Mouse (Mus musculus) midbrain, embryonic 14.5 days (tissue): ENCODE measurements at regions not wholly inside any gene's neighbourhood (a gene's known extent, or its start where the extent isn't known, plus 50 kb on each side); places are given as distances from the start of the nearest gene placed in this dataset.

Experiments used
- ATAC-seq: fragments of 200-750 bp; cut with Nextera tagmentation; 2 replicates; pipeline ENCODE4 v1.8.0; 2017; ENCODE audit warnings: moderate number of reproducible peaks, moderate library complexity; ENCODE audit not compliant: low FRiP score, low TSS enrichment
- DNase-seq: peaks from one replicate; pipeline ENCODE4 v3.0.0-alpha.2; 2015
- H3K27ac ChIP-seq: fragments of 300-500 bp; sonication (generic); replicated peaks from 2 replicates; pipeline ENCODE4 v1.5.1; 2014; ENCODE audit warnings: mild to moderate bottlenecking, low read depth, low read length, moderate library complexity
- H3K27me3 ChIP-seq: fragments of 300-500 bp; sonication (generic); 2 replicates; pipeline ENCODE4 v1.6.1; 2014; ENCODE audit warnings: low read length, control low read depth, mixed read lengths; ENCODE audit not compliant: control insufficient read depth, insufficient read depth
- H3K36me3 ChIP-seq: fragments of 300-500 bp; sonication (generic); 2 replicates; pipeline ENCODE4 v1.6.1; 2014; ENCODE audit warnings: low read length, control low read depth; ENCODE audit not compliant: control insufficient read depth, insufficient read depth
- H3K4me1 ChIP-seq: fragments of 300-500 bp; sonication (generic); 2 replicates; pipeline ENCODE4 v1.6.1; 2014; ENCODE audit warnings: mild to moderate bottlenecking, antibody characterized with exemption, low read length, control low read depth; ENCODE audit not compliant: control insufficient read depth, insufficient read depth
- H3K4me2 ChIP-seq: fragments of 300-500 bp; sonication (generic); 2 replicates; pipeline ENCODE4 v1.6.1; 2014; ENCODE audit warnings: mild to moderate bottlenecking, low read length, moderate library complexity
- H3K4me3 ChIP-seq: fragments of 300-500 bp; sonication (generic); replicated peaks from 2 replicates; pipeline ENCODE4 v1.5.1; 2014; ENCODE audit warnings: low read depth, low read length
- H3K9ac ChIP-seq: fragments of 300-500 bp; sonication (generic); replicated peaks from 2 replicates; pipeline ENCODE4 v1.6.1; 2014; ENCODE audit warnings: mild to moderate bottlenecking, low read length, moderate library complexity
- H3K9me3 ChIP-seq: fragments of 300-500 bp; sonication (generic); 2 replicates; pipeline ENCODE4 v1.6.1; 2016; ENCODE audit warnings: low read length, control low read depth, mixed read lengths; ENCODE audit not compliant: control insufficient read depth
- WGBS: fragments of 180-500 bp; shearing (Covaris S2); extraction: QIAGEN DNeasy Blood & Tissue Kit; methylation state at CpG from one replicate; pipeline ENCODE4 v1.1.7; 2014; 5-methylcytosine and 5-hydroxymethylcytosine counted together

GRCm38 (mm10) chr6:140816359-140816758, 87.3 kb downstream of the Gm11077 start:
- Histone ChIP-seq H3K27me3 (no peaks in the 10 kb centered on the region), H3K9me3 (no peaks in the 10 kb centered on the region), H3K27ac (no peak overlapping the region), H3K36me3 (no peaks in the 10 kb centered on the region), H3K4me2 (no peak overlapping the region), H3K4me1 (no peaks in the 10 kb centered on the region), H3K4me3 (no peak overlapping the region), H3K9ac (no peak overlapping the region)
- ATAC-seq (no peak), DNase-seq (no peak)
- 23% methylated on average over 1 of the region's 1 CpGs for WGBS

GRCm38 (mm10) chr6:140816831-140817230, 87.7 kb downstream of the Gm11077 start:
- no peaks in the 10 kb centered on the region for H3K27me3 ChIP-seq
- 70% methylated on average over 6 of the region's 6 CpGs for WGBS
- no peaks in the 10 kb centered on the region for H3K4me1 ChIP-seq
- ATAC-seq (no peak), DNase-seq (peak; percentile 8)
- no peaks in the 10 kb centered on the region for H3K9me3 ChIP-seq
- H3K9ac ChIP-seq, result no peak overlapping the region
- H3K4me2 ChIP-seq, result no peak overlapping the region
- H3K27ac ChIP-seq, result no peak overlapping the region
- H3K4me3 ChIP-seq, result no peak overlapping the region
- no peaks in the 10 kb centered on the region for H3K36me3 ChIP-seq

- Histone ChIP-seq H3K4me2 (no peak overlapping the region), H3K4me1 (no peaks in the 10 kb centered on the region), H3K4me3 (no peak overlapping the region), H3K9me3 (no peaks in the 10 kb centered on the region), H3K27ac (no peak overlapping the region), H3K27me3 (no peaks in the 10 kb centered on the region), H3K36me3 (no peaks in the 10 kb centered on the region), H3K9ac (no peak overlapping the region)
- ATAC-seq (no peak), DNase-seq (no peak)
- 86% methylated on average over 8 of the region's 8 CpGs for WGBS
Measured at GRCm38 (mm10) chr6:140819451-140819878, 90.4 kb downstream of the Gm11077 start.

GRCm38 (mm10) chr6:140826522-140826921, 97.4 kb downstream of the Gm11077 start:
- H3K4me3 ChIP-seq, result no peak overlapping the region
- H3K9ac ChIP-seq, result no peak overlapping the region

GRCm38 (mm10) chr6:140827651-140828050, 98.6 kb downstream of the Gm11077 start:
- Histone ChIP-seq H3K4me3 (no peak overlapping the region), H3K4me2 (no peak overlapping the region), H3K36me3 (no peaks in the 10 kb centered on the region), H3K27ac (no peak overlapping the region), H3K9ac (no peak overlapping the region), H3K4me1 (no peaks in the 10 kb centered on the region), H3K27me3 (no peaks in the 10 kb centered on the region), H3K9me3 (no peaks in the 10 kb centered on the region)
- DNase-seq, result no peak
- ATAC-seq, result no peak

More at GRCm38 (mm10) chr6:140826522-140826921, 97.4 kb downstream of the Gm11077 start:
- H3K9me3 ChIP-seq, result no peaks in the 10 kb centered on the region
- DNase-seq (no peak), ATAC-seq (no peak)
- H3K4me1 ChIP-seq, result no peaks in the 10 kb centered on the region
- H3K27ac ChIP-seq, result no peak overlapping the region
- H3K27me3 ChIP-seq, result no peaks in the 10 kb centered on the region
- no peaks in the 10 kb centered on the region for H3K36me3 ChIP-seq
- H3K4me2 ChIP-seq, result no peak overlapping the region

- no peak for ATAC-seq
- Histone ChIP-seq H3K4me1 (no peaks in the 10 kb centered on the region), H3K4me3 (no peak overlapping the region), H3K4me2 (no peak overlapping the region), H3K27me3 (no peaks in the 10 kb centered on the region), H3K9me3 (no peaks in the 10 kb centered on the region), H3K27ac (no peak overlapping the region), H3K9ac (no peak overlapping the region), H3K36me3 (no peaks in the 10 kb centered on the region)
- 90% methylated on average over 8 of the region's 8 CpGs for WGBS
- no peak for DNase-seq
Measured at GRCm38 (mm10) chr6:140843292-140843991, 114.4 kb downstream of the Gm11077 start.

GRCm38 (mm10) chr6:140847165-140847564, 118.1 kb downstream of the Gm11077 start:
- Histone ChIP-seq H3K4me3 (no peak overlapping the region), H3K4me1 (no peaks in the 10 kb centered on the region), H3K4me2 (no peak overlapping the region), H3K27ac (no peak overlapping the region), H3K9me3 (no peaks in the 10 kb centered on the region), H3K9ac (no peak overlapping the region), H3K27me3 (no peaks in the 10 kb centered on the region), H3K36me3 (no peaks in the 10 kb centered on the region)
- DNase-seq, result no peak
- 89% methylated on average over 3 of the region's 3 CpGs for WGBS
- no peak for ATAC-seq

- H3K36me3 ChIP-seq, result no peaks in the 10 kb centered on the region
- no peak for DNase-seq
- no peak for ATAC-seq
- no peak overlapping the region for H3K27ac ChIP-seq
- H3K27me3 ChIP-seq, result no peaks in the 10 kb centered on the region
- no peak overlapping the region for H3K9ac ChIP-seq
- peaks cover 13% of the 10 kb centered on the region for H3K4me1 ChIP-seq
- no peak overlapping the region for H3K4me2 ChIP-seq
- H3K4me3 ChIP-seq, result no peak overlapping the region
- WGBS, result 41% methylated on average over 5 of the region's 5 CpGs
- H3K9me3 ChIP-seq, result no peaks in the 10 kb centered on the region
Measured at GRCm38 (mm10) chr6:140852420-140852819, 123.3 kb downstream of the Gm11077 start.

GRCm38 (mm10) chr6:140853508-140853907, 124.4 kb downstream of the Gm11077 start:
- Histone ChIP-seq H3K4me3 (no peak overlapping the region), H3K4me1 (peaks cover 13% of the 10 kb centered on the region), H3K4me2 (no peak overlapping the region), H3K36me3 (no peaks in the 10 kb centered on the region), H3K27ac (no peak overlapping the region), H3K9ac (no peak overlapping the region), H3K27me3 (no peaks in the 10 kb centered on the region), H3K9me3 (no peaks in the 10 kb centered on the region)
- whole genome bisulfite sequencing, result 57% methylated on average over 5 of the region's 5 CpGs
- ATAC-seq (no peak), DNase-seq (peak; percentile 85)
